Mouse (Mus musculus) large intestine, adult 2 months (tissue): ENCODE measurements around the gene 1700025G04Rik. TPM values are rescaled to one million over a fixed set of nuclear protein-coding genes. Genes with fewer than 3 reads are reported as not detected.
"Not testable (repeated sequence)": the region's sequence is repeated elsewhere in the genome, so short reads cannot be mapped to it uniquely, and the experiment has no call there.

Experiments
- DNase-seq: peaks from one replicate; pipeline ENCODE4 v3.0.0-alpha.2; 2012; ENCODE audit warnings: low read depth, low spot score
- WGBS: fragments of 180-500 bp; shearing (Covaris S2); methylation state at CpG from one replicate; pipeline ENCODE4 v1.1.7; 2018; 5-methylcytosine and 5-hydroxymethylcytosine counted together
- polyA plus RNA-seq: library from polyadenylated mRNA; depleted of rRNA; stranded (reverse); fragments of >200 nt; gene quantifications from 2 replicates; pipeline ENCODE4 v1.2.3, GENCODE M21; 2012

Gene 1700025G04Rik
- polyA plus RNA-seq, 1 experiment, result 4.7 TPM

DNA sequence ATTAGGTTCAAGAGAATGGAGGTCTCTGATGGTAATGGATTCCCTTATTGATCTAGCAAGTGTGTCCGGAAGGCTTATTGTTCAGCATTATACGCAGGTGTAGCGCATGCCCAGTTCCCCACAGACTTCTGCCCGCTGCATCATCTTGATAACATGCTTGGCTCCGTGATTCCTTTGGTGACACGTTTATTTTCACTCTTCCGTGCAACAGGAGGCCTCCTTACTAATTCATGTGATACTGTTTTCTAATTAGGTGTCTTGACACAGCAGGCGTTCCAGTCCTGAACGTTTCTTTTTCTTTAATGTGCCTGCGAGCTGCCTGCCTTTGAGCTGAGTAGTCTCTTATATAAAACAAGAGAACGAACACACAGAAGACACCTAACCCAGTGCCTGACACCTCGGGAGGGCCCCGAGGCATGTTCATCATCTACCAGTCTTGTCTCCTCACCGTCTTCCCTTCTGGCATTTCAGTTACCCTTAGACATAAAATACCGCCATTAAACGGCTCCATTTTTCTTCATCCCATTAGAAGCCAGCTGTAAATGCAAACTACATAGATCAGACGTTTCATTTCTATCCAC, 244.6 kb downstream of the 1700025G04Rik start:
- WGBS, result 85% methylated on average over 17 of the region's 17 CpGs
- DNase-seq, result no peak

DNA sequence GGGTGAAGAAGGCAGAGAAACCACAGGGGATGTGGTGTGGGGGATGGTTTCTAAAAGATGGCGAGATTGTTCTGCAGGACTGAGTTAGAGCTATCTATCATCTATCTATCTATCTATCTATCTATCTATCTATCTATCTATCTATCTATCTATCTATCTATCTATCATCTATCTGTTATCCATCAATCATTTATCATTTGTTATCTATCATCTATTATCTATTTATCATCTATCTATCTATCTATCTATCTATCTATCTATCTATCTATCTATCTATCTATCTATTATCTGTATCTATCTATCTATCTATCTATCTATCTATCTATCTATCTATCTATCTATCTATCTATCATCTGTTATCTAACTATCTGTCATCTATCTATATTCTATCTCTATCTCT, 249.6 kb downstream of the 1700025G04Rik start:
- DNase-seq, result not testable (repeated sequence)
- WGBS, result 90% methylated on average over 1 of the region's 1 CpGs

DNA sequence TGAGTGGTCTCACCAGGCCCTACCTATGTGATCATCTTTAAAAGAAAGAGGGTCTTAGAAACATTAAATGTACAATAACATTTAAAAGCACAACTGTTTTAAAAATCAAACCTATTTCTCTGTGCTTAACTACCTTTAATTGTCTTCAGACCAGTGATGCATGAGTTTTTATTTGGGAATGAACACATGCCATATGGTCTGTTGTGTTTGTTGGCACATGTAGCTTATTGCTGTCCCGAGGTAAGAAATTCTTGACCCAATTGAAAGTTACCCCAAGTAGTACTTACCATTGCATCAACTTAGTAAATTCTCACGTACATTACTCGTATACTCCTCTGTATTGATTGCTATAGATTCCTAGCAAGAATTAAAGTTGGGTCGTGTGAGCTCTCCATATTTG, 254.7 kb downstream of the 1700025G04Rik start:
- 88% methylated on average over 4 of the region's 4 CpGs for WGBS
- no peak for DNase-seq

DNA sequence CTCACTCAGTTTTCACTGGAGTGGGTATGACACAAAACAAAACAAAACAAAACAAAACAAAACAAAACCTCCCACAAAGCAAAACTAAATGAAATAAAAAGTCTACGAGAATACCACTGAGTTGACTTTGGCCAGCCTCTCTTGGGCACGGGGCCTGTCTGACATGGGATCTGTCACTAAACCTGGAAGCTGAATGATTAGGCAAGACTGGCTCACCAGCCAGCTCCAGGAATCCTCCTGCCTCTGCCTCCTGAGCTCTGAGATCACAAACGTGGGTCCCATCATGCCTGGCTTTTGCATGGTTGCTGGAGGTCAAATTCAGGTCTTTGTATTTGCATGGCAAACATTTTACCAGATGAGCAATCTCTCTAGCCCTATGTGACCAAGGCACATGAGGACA, 258.1 kb downstream of the 1700025G04Rik start:
- DNase-seq, result no peak
- 76% methylated on average over 3 of the region's 3 CpGs for WGBS

DNA sequence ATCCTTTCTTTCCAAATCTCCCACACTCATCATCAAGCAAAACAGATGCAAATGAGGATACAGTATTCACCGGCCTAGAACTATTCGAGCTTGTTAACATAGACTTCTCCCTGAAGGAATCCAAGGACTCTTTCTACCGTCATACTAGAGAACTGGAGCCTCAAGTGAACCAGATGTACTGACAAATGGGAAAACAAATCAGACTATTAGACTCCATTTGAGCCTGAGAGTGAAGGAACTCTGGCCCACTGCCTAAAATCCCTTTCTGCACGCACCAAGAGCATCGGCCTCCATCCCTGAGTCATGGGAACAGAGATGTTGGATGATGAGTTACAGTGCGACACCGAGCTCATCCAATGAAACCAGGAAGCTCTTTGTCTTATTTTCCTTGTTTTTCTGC, 264.9 kb downstream of the 1700025G04Rik start:
- WGBS, result 70% methylated on average over 7 of the region's 7 CpGs
- no peak for DNase-seq

DNA sequence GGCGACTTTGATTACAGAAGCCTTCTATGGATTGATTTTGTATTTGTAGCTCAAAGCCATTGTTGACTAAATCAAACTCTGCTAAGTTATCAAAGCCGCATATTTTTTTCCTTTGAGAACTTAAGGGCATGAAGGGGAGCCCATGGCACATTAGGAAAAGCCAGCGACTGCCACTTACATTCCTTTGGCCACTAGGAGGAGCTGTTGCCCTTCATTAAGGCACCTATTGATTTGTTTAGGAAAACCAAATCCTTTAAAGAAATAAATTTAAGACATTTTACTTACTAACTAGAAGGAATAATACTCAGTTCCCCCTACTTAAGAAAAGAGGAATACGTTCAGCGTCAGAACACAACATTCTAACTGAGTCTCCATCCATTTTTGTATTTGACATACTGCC, 269.5 kb downstream of the 1700025G04Rik start:
- WGBS, result 37% methylated on average over 5 of the region's 5 CpGs
- peak; percentile 70 for DNase-seq

DNA sequence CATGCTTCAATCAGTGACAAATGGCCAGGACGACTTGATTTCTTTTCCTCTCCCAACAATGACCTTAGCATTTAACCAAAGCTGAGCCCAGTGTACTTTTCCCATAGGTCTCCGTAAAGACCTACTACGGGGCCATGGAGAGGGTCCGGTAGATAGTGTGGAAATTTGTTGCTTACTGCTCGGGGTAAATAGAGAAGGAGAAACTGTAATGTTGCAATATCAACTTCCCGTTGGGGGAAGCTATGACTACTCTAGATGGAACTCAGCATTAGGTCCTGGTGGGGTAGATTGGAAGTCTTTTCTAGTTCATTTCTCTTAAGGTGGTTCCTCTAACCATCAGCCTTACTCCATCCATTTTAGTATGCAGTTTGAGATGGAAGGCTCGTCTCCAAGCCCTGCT, 270.7 kb downstream of the 1700025G04Rik start:
- no peak for DNase-seq
- WGBS, result 87% methylated on average over 7 of the region's 7 CpGs

DNA sequence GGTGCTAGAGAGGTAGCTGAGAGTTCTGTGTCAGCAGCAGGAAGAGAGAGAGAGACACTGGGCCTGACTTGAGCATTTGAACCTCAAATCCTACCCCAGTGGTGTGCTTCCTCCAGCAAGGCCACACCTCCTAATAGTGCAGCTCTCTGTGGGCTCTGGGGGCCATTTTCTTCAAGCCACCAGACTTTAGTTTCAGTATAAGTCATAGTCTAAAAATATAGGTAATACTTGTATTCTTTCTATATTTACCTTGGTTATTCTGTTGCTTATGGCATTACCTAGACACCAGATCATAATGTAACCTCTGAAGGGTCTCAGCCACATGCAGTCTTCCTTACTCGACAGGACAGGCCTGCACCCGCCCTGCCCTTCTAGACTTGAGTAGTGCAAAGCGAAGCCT, 273.9 kb downstream of the 1700025G04Rik start:
- 93% methylated on average over 3 of the region's 3 CpGs for WGBS

DNA sequence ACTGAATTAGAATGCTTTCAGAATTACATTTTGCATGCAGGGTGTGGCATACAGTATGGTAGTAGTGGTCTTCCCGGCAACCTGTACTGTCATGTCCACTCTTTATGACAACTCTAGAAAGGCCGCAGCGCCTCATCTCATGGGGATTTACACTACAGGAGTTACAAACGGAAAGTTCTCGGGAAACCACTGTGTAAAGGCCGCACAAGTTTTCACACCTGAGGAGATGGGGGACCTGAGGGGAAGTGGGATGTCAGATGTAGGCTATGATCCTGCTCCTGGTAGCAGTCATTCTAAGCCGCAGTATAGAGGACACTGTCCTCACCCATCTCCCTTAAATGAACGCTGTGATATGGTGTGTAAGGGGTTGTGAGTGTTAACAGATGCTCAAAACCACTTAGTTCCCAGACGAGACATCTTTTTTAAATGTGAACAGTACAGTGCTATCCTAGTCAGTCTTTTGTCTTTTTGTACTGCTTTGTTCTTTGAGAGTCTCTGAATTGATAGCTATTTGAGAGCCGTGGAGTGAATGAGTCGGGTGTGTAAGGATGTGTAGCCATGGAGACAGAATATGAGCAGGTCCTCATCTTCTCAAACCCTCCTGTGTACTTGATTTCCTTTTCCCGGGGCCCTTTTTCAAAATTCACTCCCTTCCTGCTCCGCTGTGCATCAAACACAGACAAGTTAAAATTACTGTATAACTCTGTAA, 277.8 kb downstream of the 1700025G04Rik start:
- 94% methylated on average over 13 of the region's 13 CpGs for WGBS
- no peak for DNase-seq

More for the DNA sequence above, 273.9 kb downstream of the 1700025G04Rik start:
- no peak for DNase-seq

DNA sequence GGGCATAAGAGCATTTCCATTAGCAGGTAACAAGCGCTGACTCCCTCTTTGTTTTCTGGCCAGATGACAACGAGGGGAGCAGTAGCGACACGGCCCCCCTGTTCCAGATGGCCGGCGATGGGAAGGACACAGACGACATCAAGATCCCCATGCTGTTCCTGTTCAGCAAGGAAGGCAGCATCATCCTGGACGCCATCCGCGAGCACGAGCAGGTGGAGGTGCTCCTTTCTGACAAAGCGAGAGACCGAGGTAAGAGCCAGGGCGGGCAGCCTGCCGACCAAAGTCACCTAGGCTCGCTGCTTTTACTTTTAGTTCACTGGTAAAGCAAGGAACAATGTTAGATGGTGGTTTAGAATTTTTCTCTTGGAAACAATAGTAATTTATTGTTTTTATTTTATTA, 278.5 kb downstream of the 1700025G04Rik start:
- DNase-seq, result no peak

DNA sequence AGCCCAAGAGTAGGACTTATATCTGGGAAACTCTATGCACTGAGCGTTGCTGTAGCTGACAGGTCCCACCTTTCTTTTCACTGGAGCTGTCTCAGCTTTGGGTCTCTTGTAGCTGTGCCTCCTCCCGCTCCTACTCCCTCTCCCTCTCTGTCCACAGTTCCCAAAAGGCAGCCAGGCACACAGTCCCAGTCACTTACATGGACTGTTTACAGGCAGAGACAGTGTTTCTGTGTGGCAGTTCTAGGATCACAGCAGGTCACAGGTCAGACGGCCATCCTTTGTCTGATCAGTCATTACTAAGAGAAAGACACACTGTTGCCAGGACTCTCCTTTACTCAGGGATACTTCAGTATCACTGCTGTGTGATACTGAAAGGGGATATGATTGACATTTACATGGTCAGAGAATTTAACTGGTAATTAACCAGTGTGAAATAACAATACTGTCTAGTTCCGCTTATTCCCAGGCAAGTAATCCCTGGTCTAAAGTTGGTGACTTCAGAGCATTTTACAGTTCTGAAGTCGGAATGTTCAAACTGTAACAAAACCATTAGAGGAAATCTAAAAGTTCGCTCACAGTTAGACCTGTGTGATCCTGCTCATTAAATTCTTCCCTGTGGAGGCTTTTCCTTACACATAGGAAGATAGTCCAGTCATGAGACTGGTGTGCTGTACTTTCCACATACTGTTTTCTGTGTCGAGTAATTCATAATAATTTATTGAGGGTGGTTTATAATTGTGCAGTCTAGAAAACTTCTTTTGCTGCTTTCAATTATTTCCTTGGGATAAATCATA, 279.1 kb downstream of the 1700025G04Rik start:
- DNase-seq, result no peak
- WGBS, result 88% methylated on average over 7 of the region's 7 CpGs

More for the DNA sequence above, 278.5 kb downstream of the 1700025G04Rik start:
- 95% methylated on average over 16 of the region's 16 CpGs for whole genome bisulfite sequencing

DNA sequence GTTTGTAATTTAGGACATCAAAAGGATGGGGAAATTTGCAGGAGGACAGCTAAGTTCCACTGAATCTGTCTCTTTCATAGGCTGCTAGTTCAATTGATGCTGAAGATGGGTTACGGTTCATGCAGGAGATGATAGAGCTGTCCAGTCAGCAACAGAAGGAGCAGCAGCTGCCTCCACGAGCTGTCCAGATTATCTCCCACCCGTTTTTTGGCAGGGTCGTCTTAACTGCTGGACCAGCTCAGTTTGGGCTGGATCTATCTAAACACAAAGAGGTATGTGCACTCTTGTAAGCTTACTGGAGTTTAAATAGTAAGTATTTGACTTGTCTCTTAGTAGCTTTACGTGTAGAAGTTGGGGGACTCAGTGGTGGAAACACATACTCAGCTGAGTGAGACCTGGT, 282.6 kb downstream of the 1700025G04Rik start:
- DNase-seq, result no peak
- 80% methylated on average over 5 of the region's 5 CpGs for WGBS

DNA sequence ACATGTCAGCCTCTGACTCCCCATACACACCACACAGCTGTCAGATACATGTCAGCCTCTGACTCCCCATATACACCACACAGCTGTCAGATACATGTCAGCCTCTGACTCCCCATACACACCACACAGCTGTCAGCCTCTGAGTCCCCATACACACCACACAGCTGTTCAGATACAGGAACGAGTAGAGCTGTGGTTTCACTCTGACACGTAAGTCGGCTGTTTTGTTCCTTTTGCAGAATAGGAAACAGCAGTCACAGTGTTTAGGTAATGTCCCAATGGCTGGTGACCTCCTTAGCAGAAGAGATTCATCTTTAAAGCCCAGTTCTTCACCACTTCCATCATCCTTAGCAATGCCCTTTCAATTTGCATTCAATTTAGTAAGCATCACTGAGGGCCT, 287.1 kb downstream of the 1700025G04Rik start:
- not testable (repeated sequence) for DNase-seq
- 61% methylated on average over 3 of the region's 3 CpGs for WGBS
